Mouse (Mus musculus) embryonic fibroblast, embryonic 13.5 days (primary cell): ENCODE results near the gene Pex16.

Experiments
- CTCF ChIP-seq: IDR thresholded peaks from 2 replicates; pipeline ENCODE4 v1.5.1; 2011; ENCODE audit warnings: mild to moderate bottlenecking, control low read depth, low read length, moderate library complexity, borderline replicate concordance; ENCODE audit not compliant: insufficient read depth
- POLR2A ChIP-seq: IDR thresholded peaks from 2 replicates; pipeline ENCODE4 v1.6.1; 2011; ENCODE audit warnings: low read depth, mild to moderate bottlenecking, control low read depth, low read length, moderate library complexity

- TF ChIP-seq CTCF (no peak), POLR2A (no peak)
Observed at GRCm38 (mm10) chr2:92382759-92383158, 8.3 kb downstream of the Pex16 start.
